Comparison of ENCODE assay signal across 28 mouse cellular contexts in genomic region chr6:54318618-54319017, GRCm38 (mm10). TPM values are rescaled to one million over a fixed set of nuclear protein-coding genes. Genes with fewer than 3 reads are reported as not detected.
"Had no signal": no experiment of that assay in that cellular context is flagged by ENCODE, and none has a peak within 500 bp of the region (broad histone marks: within the 10 kb centered on the region; RNA-seq: fewer than 3 reads in every experiment).

No protein-coding gene starts in this region.

- H3K36me3 ChIP-seq: embryonic facial prominence, embryonic 10.5 days; embryonic facial prominence, embryonic 12.5 days; embryonic facial prominence, embryonic 13.5 days; embryonic facial prominence, embryonic 15.5 days; forebrain, embryonic 10.5 days; forebrain, embryonic 12.5 days; forebrain, embryonic 15.5 days had no signal

- H3K4me2 ChIP-seq: embryonic facial prominence, embryonic 12.5 days; embryonic facial prominence, embryonic 13.5 days; embryonic facial prominence, embryonic 15.5 days; forebrain, embryonic 12.5 days; forebrain, embryonic 13.5 days; forebrain, embryonic 15.5 days had no signal

- H3K4me3 ChIP-seq: embryonic facial prominence, embryonic 10.5 days; embryonic facial prominence, embryonic 12.5 days; embryonic facial prominence, embryonic 13.5 days; embryonic facial prominence, embryonic 15.5 days; erythroblast, embryonic 14.5 days; forebrain, embryonic 10.5 days; forebrain, embryonic 12.5 days; forebrain, embryonic 13.5 days; forebrain, embryonic 15.5 days; gastrocnemius, adult 2 months had no signal

- H3K9me3 ChIP-seq: embryonic facial prominence, embryonic 10.5 days; embryonic facial prominence, embryonic 12.5 days; embryonic facial prominence, embryonic 13.5 days; embryonic facial prominence, embryonic 15.5 days; forebrain, embryonic 10.5 days; forebrain, embryonic 12.5 days; forebrain, embryonic 13.5 days; forebrain, embryonic 15.5 days had no signal

- ATAC-seq: forebrain, embryonic 13.5 days; forebrain, embryonic 14.5 days; forebrain, embryonic 15.5 days; forebrain, embryonic 16.5 days; forebrain, postnatal 0 days had no signal

- H3K27me3 ChIP-seq: embryonic facial prominence, embryonic 12.5 days; forebrain, embryonic 12.5 days; forebrain, embryonic 13.5 days; forebrain, embryonic 15.5 days had no signal

- DNase-seq: cerebellum, adult 2 months; cerebellum, adult 8-10 months; cerebellum, adult 9-10 months; cerebellum, adult 9-11 months; cerebellum, postnatal 10 days; cerebellum, postnatal 14 days; cerebellum, postnatal 25 days; cerebellum, postnatal 36 days; embryo, embryonic 11 days; forebrain, postnatal 0 days; gastrocnemius, adult 2 months; gastrocnemius, postnatal 10 days; gastrocnemius, postnatal 14 days; gastrocnemius, postnatal 25 days; gastrocnemius, postnatal 36 days; heart, adult 11 months; heart, adult 18-20 months had no signal

- H3K27ac ChIP-seq: embryonic facial prominence, embryonic 10.5 days; embryonic facial prominence, embryonic 12.5 days; embryonic facial prominence, embryonic 13.5 days; embryonic facial prominence, embryonic 15.5 days; forebrain, embryonic 10.5 days; forebrain, embryonic 12.5 days; forebrain, embryonic 13.5 days; forebrain, embryonic 15.5 days; gastrocnemius, adult 2 months had no signal

- H3K9ac ChIP-seq: embryonic facial prominence, embryonic 12.5 days; embryonic facial prominence, embryonic 13.5 days; embryonic facial prominence, embryonic 15.5 days; forebrain, embryonic 12.5 days; forebrain, embryonic 13.5 days; forebrain, embryonic 15.5 days; forebrain, postnatal 0 days had no signal

- H3K4me1 ChIP-seq: embryonic facial prominence, embryonic 12.5 days; embryonic facial prominence, embryonic 15.5 days; forebrain, embryonic 10.5 days; forebrain, embryonic 12.5 days; forebrain, embryonic 13.5 days; forebrain, embryonic 15.5 days had no signal

RNA-seq across cellular contexts. Expression of gene Prr15, which starts 7.0 kb away (rescaled TPM):
- polyA plus RNA-seq: erythroblast, embryonic 14.5 days had no signal
